Mouse (Mus musculus): ENCODE data around the gene Creb3l1.

DNA sequence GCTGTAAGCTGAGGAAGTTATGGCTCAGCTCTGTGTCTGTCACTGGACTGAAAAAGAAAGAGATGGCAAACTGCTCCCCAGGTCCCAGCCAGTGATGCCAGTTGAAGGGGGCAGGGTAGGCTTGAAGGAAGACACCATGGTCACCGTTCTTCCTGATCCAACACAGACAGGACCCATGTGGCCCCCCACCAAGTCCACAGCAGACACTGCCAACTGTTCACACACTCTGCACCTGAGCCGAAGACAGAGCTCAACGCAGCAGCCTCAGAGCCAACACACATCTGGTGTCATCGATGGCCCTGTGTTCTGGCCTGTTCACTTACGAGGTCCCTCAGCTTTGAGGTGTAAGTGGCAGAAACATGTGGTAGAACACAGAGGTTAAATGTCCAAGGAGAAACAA is 63.8 kb downstream of the Creb3l1 start:
- TF ChIP-seq CTCF (IDR thresholded peaks at IDR 0.05; ENCODE audit: low read depth, low read length), result no peak
- no peak for TF ChIP-seq POLR2A (IDR thresholded peaks at IDR 0.05; ENCODE audit: borderline replicate concordance, low read depth, low read length)

Measured in bone marrow macrophage, adult 2 months (primary cell).